Mouse (Mus musculus): Measurements from ENCODE around the gene Kirrel3.
A peak's percentile ranks its signal among the peaks of the same experiment; 100 is the strongest.

Gene Kirrel3

GRCm38 (mm10) chr9:34507164-34507563, 21.5 kb downstream of the Kirrel3 start:
- DNase-seq (ENCODE audit: low spot score in 2 of 2), result no peak

GRCm38 (mm10) chr9:34518861-34519260, 33.2 kb downstream of the Kirrel3 start:
- DNase-seq (ENCODE audit: low spot score in 2 of 2), result no peak

GRCm38 (mm10) chr9:34520234-34520950, 34.7 kb downstream of the Kirrel3 start:
- no peak for DNase-seq (ENCODE audit: low spot score in 2 of 2)

- DNase-seq (ENCODE audit: low spot score in 2 of 2), result no peak
Observed at GRCm38 (mm10) chr9:34525695-34526094, 40.0 kb downstream of the Kirrel3 start.

GRCm38 (mm10) chr9:34538591-34539335, 53.1 kb downstream of the Kirrel3 start:
- DNase-seq (ENCODE audit: low spot score in 2 of 2), result peak; percentile 81 to 82

GRCm38 (mm10) chr9:34541908-34542307, 56.2 kb downstream of the Kirrel3 start:
- DNase-seq (ENCODE audit: low spot score in 2 of 2), result peak; percentile 34 to 35

GRCm38 (mm10) chr9:34555699-34556098, 70.0 kb downstream of the Kirrel3 start:
- no peak for DNase-seq (ENCODE audit: low spot score in 2 of 2)

GRCm38 (mm10) chr9:34557846-34558245, 72.2 kb downstream of the Kirrel3 start:
- DNase-seq (ENCODE audit: low spot score in 2 of 2), result no peak

- DNase-seq (ENCODE audit: low spot score in 2 of 2), result peak in 1 of 2 experiments; percentile 28
Observed at GRCm38 (mm10) chr9:34558291-34558899, 72.7 kb downstream of the Kirrel3 start.

- no peak for DNase-seq (ENCODE audit: low spot score in 2 of 2)
Observed at GRCm38 (mm10) chr9:34559102-34559501, 73.4 kb downstream of the Kirrel3 start.

GRCm38 (mm10) chr9:34561281-34561680, 75.6 kb downstream of the Kirrel3 start:
- no peak for DNase-seq (ENCODE audit: low spot score in 2 of 2)

- DNase-seq (ENCODE audit: low spot score in 2 of 2), result no peak
Observed at GRCm38 (mm10) chr9:34562437-34563000, 76.8 kb downstream of the Kirrel3 start.

- DNase-seq (ENCODE audit: low spot score in 2 of 2), result no peak
Observed at GRCm38 (mm10) chr9:34573906-34574305, 88.2 kb downstream of the Kirrel3 start.

- peak; percentile 26 to 33 for DNase-seq (ENCODE audit: low spot score in 2 of 2)
Observed at GRCm38 (mm10) chr9:34574611-34575010, 88.9 kb downstream of the Kirrel3 start.

- no peak for DNase-seq (ENCODE audit: low spot score in 2 of 2)
Observed at GRCm38 (mm10) chr9:34579174-34579573, 93.5 kb downstream of the Kirrel3 start.

GRCm38 (mm10) chr9:34580059-34580458, 94.4 kb downstream of the Kirrel3 start:
- DNase-seq (ENCODE audit: low spot score in 2 of 2), result peak; percentile 31 to 53

GRCm38 (mm10) chr9:34582496-34582895, 96.8 kb downstream of the Kirrel3 start:
- DNase-seq (ENCODE audit: low spot score in 2 of 2), result no peak

GRCm38 (mm10) chr9:34585487-34585886, 99.8 kb downstream of the Kirrel3 start:
- DNase-seq (ENCODE audit: low spot score in 2 of 2), result no peak

GRCm38 (mm10) chr9:34586080-34586479, 100.4 kb downstream of the Kirrel3 start:
- DNase-seq (ENCODE audit: low spot score in 2 of 2), result no peak

GRCm38 (mm10) chr9:34589799-34590198, 104.1 kb downstream of the Kirrel3 start:
- no peak for DNase-seq (ENCODE audit: low spot score in 2 of 2)

- no peak for DNase-seq (ENCODE audit: low spot score in 2 of 2)
Observed at GRCm38 (mm10) chr9:34592073-34592610, 106.4 kb downstream of the Kirrel3 start.

GRCm38 (mm10) chr9:34593889-34594288, 108.2 kb downstream of the Kirrel3 start:
- no peak for DNase-seq (ENCODE audit: low spot score in 2 of 2)
